Mouse (Mus musculus) liver, adult 2 months (tissue): ENCODE measurements at regions not wholly inside any gene's neighbourhood (a gene's known extent, or its start where the extent isn't known, plus 50 kb on each side); places are given as distances from the start of the nearest gene placed in this dataset.
A peak's percentile ranks its signal among the peaks of the same experiment; 100 is the strongest.

Source experiments
- DNase-seq: peaks from one replicate; pipeline ENCODE4 v3.0.0-alpha.2; 2011; ENCODE audit warnings: low read depth, low spot score; ENCODE audit errors: extremely low read depth
- H3K27ac ChIP-seq: fragments of 200-500 bp; replicated peaks from 2 replicates; pipeline ENCODE4 v1.5.1; 2012; ENCODE audit warnings: low read depth, mild to moderate bottlenecking, control low read depth, inconsistent platforms, low read length; ENCODE audit not compliant: insufficient read depth
- H3K27me3 ChIP-seq: fragments of 200-500 bp; 2 replicates; pipeline ENCODE4 v1.6.1; 2012; ENCODE audit warnings: mild to moderate bottlenecking, moderate library complexity, low read length, inconsistent platforms; ENCODE audit not compliant: control insufficient read depth, insufficient read depth
- H3K36me3 ChIP-seq: fragments of 200-500 bp; 2 replicates; pipeline ENCODE4 v1.6.1; 2012; ENCODE audit warnings: low read length, inconsistent platforms; ENCODE audit not compliant: control insufficient read depth, insufficient read depth
- H3K4me1 ChIP-seq: fragments of 200-500 bp; 2 replicates; pipeline ENCODE4 v1.6.1; 2011; ENCODE audit warnings: low read length; ENCODE audit not compliant: control insufficient read depth, insufficient read depth
- H3K4me3 ChIP-seq: fragments of 200-500 bp; 2 replicates; pipeline ENCODE4 v1.5.1; 2011; ENCODE audit warnings: low read depth, mild to moderate bottlenecking, control low read depth, low read length, moderate library complexity; ENCODE audit not compliant: insufficient read depth
- H3K79me2 ChIP-seq: fragments of 200-500 bp; 2 replicates; pipeline ENCODE4 v1.6.1; 2012; ENCODE audit warnings: inconsistent platforms, mild to moderate bottlenecking, low read length, moderate library complexity; ENCODE audit not compliant: control insufficient read depth, insufficient read depth
- H3K9ac ChIP-seq: fragments of 200-500 bp; 2 replicates; pipeline ENCODE4 v1.6.1; 2012; ENCODE audit warnings: low read depth, mild to moderate bottlenecking, control low read depth, inconsistent platforms, low read length
- CTCF ChIP-seq: fragments of 200-500 bp; IDR thresholded peaks from 2 replicates; pipeline ENCODE4 v1.5.1; 2011; ENCODE audit warnings: low read depth, low read length, control low read depth
- POLR2A ChIP-seq: fragments of 200-500 bp; IDR thresholded peaks from 2 replicates; pipeline ENCODE4 v1.6.1; 2011; ENCODE audit warnings: low read length, control low read depth; ENCODE audit not compliant: insufficient read depth; ENCODE audit errors: extremely low read depth
- WGBS: fragments of 180-500 bp; shearing (Covaris S2); methylation state at CpG from one replicate; pipeline ENCODE4 v1.1.7; 2018; 5-methylcytosine and 5-hydroxymethylcytosine counted together

- 22% methylated on average over 6 of the region's 6 CpGs for WGBS
- H3K4me3 ChIP-seq = no peak overlapping the region
- no peaks in the 10 kb centered on the region for H3K27me3 ChIP-seq
- 0 out of 2 replicates have a peak overlapping the region, but pooled peaks have one; percentile 10 for H3K9ac ChIP-seq
- peak; percentile 88 for DNase-seq
- peaks cover 25% of the 10 kb centered on the region for H3K4me1 ChIP-seq
- TF ChIP-seq CTCF = no peak
- TF ChIP-seq POLR2A = no peak
- no peaks in the 10 kb centered on the region for H3K79me2 ChIP-seq
- H3K36me3 ChIP-seq = no peaks in the 10 kb centered on the region
- peak overlapping the region; percentile 87 for H3K27ac ChIP-seq
Observed at GRCm38 (mm10) chr5:111506821-111507220, 89.7 kb downstream of the Mn1 start.

- no peak overlapping the region for H3K4me3 ChIP-seq
- peaks cover 23% of the 10 kb centered on the region for H3K4me1 ChIP-seq
- no peaks in the 10 kb centered on the region for H3K27me3 ChIP-seq
- H3K36me3 ChIP-seq = no peaks in the 10 kb centered on the region
- TF ChIP-seq POLR2A (no peak), CTCF (no peak)
- no peak for DNase-seq
- WGBS = 80% methylated on average over 2 of the region's 2 CpGs
- no peaks in the 10 kb centered on the region for H3K79me2 ChIP-seq
- peak overlapping the region; percentile 87 for H3K27ac ChIP-seq
- no peak overlapping the region for H3K9ac ChIP-seq
Observed at GRCm38 (mm10) chr5:111507332-111507731, 90.2 kb downstream of the Mn1 start.

GRCm38 (mm10) chr5:111509014-111509561, 91.9 kb downstream of the Mn1 start:
- TF ChIP-seq POLR2A (no peak), CTCF (no peak)
- H3K9ac ChIP-seq = peak overlapping the region; percentile 37
- no peaks in the 10 kb centered on the region for H3K36me3 ChIP-seq
- 8% methylated on average over 21 of the region's 21 CpGs for WGBS
- no peaks in the 10 kb centered on the region for H3K27me3 ChIP-seq
- H3K4me3 ChIP-seq = peak overlapping the region; percentile 32; the same call in 1 of the 2 replicates
- peaks cover 23% of the 10 kb centered on the region for H3K4me1 ChIP-seq
- no peaks in the 10 kb centered on the region for H3K79me2 ChIP-seq
- H3K27ac ChIP-seq = no peak overlapping the region; the same call in 1 of the 2 replicates
- DNase-seq = no peak

- H3K4me3 ChIP-seq = peak overlapping the region; percentile 32; the same call in 1 of the 2 replicates
- WGBS = 6% methylated on average over 9 of the region's 9 CpGs
- peak; percentile 61 for DNase-seq
- no peak overlapping the region; the same call in 1 of the 2 replicates for H3K27ac ChIP-seq
- H3K79me2 ChIP-seq = no peaks in the 10 kb centered on the region
- H3K27me3 ChIP-seq = no peaks in the 10 kb centered on the region
- peaks cover 23% of the 10 kb centered on the region for H3K4me1 ChIP-seq
- TF ChIP-seq POLR2A (no peak), CTCF (peak; percentile 68)
- H3K9ac ChIP-seq = peak overlapping the region; percentile 37
- no peaks in the 10 kb centered on the region for H3K36me3 ChIP-seq
Observed at GRCm38 (mm10) chr5:111509575-111510057, 92.5 kb downstream of the Mn1 start.

- TF ChIP-seq POLR2A (no peak), CTCF (no peak)
- no peak overlapping the region for H3K9ac ChIP-seq
- peaks cover 22% of the 10 kb centered on the region for H3K4me1 ChIP-seq
- H3K36me3 ChIP-seq = no peaks in the 10 kb centered on the region
- H3K4me3 ChIP-seq = no peak overlapping the region
- H3K27me3 ChIP-seq = no peaks in the 10 kb centered on the region
- no peak for DNase-seq
- no peaks in the 10 kb centered on the region for H3K79me2 ChIP-seq
- H3K27ac ChIP-seq = no peak overlapping the region
- 78% methylated on average over 5 of the region's 5 CpGs for WGBS
Observed at GRCm38 (mm10) chr5:111510183-111510878, 93.2 kb downstream of the Mn1 start.

GRCm38 (mm10) chr5:111510879-111511231, 93.7 kb downstream of the Mn1 start:
- TF ChIP-seq POLR2A = no peak
- TF ChIP-seq CTCF = no peak
- no peak overlapping the region for H3K9ac ChIP-seq
- peaks cover 16% of the 10 kb centered on the region for H3K4me1 ChIP-seq
- no peaks in the 10 kb centered on the region for H3K36me3 ChIP-seq
- no peak for DNase-seq
- H3K27ac ChIP-seq = no peak overlapping the region
- no peaks in the 10 kb centered on the region for H3K27me3 ChIP-seq
- WGBS = 77% methylated on average over 6 of the region's 6 CpGs
- no peak overlapping the region for H3K4me3 ChIP-seq
- no peaks in the 10 kb centered on the region for H3K79me2 ChIP-seq
